Mouse (Mus musculus) splenic B cell, adult 2 months (primary cell): ENCODE measurements around the gene 4930467E23Rik.
"Not testable (repeated sequence)": the region's sequence is repeated elsewhere in the genome, so short reads cannot be mapped to it uniquely, and the experiment has no call there.

ENCODE experiments used
- DNase-seq: peaks from one replicate; pipeline ENCODE4 v3.0.0-alpha.2; 2011; ENCODE audit warnings: low read depth, low spot score
- H3K27me3 ChIP-seq: 2 replicates; pipeline ENCODE4 v1.6.1; 2012; ENCODE audit warnings: mild to moderate bottlenecking, low read length, moderate library complexity, mixed read lengths; ENCODE audit not compliant: control insufficient read depth, poor library complexity, insufficient read depth, severe bottlenecking
- H3K36me3 ChIP-seq: 2 replicates; pipeline ENCODE4 v1.6.1; 2012; ENCODE audit warnings: mild to moderate bottlenecking, low read length, moderate library complexity, mixed read lengths; ENCODE audit not compliant: control insufficient read depth, poor library complexity, insufficient read depth, severe bottlenecking

Gene 4930467E23Rik

DNA sequence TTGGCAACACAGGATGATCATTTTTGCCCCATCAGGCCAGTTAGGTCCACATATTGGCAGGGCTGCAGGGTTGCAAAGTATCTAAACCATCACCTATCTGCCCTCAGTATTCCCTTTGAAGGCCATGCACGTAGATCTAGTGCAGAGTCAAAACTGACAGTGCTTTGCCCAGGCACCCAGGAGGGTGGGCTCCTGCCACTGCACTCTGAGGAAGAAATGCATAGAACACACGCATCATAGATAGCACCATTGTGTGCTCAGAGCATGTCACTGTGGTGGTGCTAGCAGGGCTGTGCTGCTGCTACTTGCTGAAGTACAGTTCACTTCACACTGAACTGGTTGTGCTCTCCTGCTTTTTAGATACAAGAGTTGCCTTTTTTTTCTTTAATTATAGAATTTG is at the start of gene 4930467E23Rik:
Gene 4930467E23Rik (plus strand): TSS at position 301 of the 400 bp plus-strand sequence.
- H3K36me3 ChIP-seq, DNase-seq, H3K27me3 ChIP-seq: not testable (repeated sequence)

- H3K27me3 ChIP-seq, H3K36me3 ChIP-seq, DNase-seq: not testable (repeated sequence)
Observed at GRCm38 (mm10) chr8:19682311-19682710, 47.1 kb upstream of the 4930467E23Rik start.

GRCm38 (mm10) chr8:19685476-19685875 is 43.9 kb upstream of the 4930467E23Rik start:
- DNase-seq, H3K36me3 ChIP-seq, H3K27me3 ChIP-seq: not testable (repeated sequence)

GRCm38 (mm10) chr8:19688802-19689525 is 40.4 kb upstream of the 4930467E23Rik start:
- not testable (repeated sequence) for H3K36me3 ChIP-seq, DNase-seq, H3K27me3 ChIP-seq

GRCm38 (mm10) chr8:19689745-19690144 is 39.6 kb upstream of the 4930467E23Rik start:
- H3K27me3 ChIP-seq, H3K36me3 ChIP-seq, DNase-seq: not testable (repeated sequence)

GRCm38 (mm10) chr8:19691421-19691820 is 38.0 kb upstream of the 4930467E23Rik start:
- DNase-seq, H3K36me3 ChIP-seq, H3K27me3 ChIP-seq: not testable (repeated sequence)

DNA sequence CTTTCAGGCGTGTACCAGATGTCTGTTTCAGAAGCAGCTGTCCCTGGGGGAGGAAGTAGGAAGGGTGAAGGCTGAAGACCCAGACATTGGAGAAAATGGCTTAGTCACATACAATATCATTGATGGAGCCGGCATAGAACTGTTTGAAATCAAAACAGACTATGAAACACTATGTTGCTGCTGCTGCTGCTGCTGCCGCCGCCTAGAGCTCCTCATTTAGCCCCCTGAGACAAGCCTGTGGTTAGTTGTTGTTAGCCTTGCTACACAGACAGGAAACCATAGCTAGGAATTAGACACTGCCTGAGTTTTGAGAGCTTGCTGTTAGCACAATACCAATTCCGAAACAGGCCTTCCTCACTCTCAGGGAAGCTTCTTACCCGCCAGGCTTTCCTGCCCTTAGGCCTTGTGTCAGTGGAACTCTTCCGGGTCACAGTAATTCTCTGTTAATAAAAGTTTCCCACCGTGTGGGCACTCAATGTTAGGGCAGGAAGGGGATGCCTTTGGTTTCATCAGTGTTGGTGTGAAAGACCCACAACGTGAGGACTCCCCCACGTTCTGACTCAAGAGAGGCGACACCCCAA is 31.8 kb upstream of the 4930467E23Rik start:
- not testable (repeated sequence) for DNase-seq, H3K27me3 ChIP-seq, H3K36me3 ChIP-seq

DNA sequence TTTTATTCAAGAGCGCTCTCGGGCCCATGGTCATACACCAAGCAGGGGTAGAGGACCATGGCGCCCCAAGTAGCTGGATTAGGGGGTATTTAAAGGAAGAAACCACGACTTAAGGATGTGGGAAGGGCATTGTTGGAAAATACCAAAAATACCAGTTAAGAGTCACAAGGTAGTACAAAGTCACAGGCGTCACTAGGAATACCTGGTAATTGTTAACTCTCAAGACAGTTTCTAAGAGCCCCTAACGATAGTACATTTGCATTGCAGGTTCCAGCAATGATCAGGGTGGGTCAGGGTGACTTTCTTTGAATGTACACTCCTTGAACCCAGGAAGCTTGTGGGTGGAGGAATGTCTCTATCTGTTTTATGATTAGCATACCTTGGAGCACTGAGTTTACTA is 31.3 kb upstream of the 4930467E23Rik start:
- H3K27me3 ChIP-seq, DNase-seq, H3K36me3 ChIP-seq: not testable (repeated sequence)

- H3K27me3 ChIP-seq, H3K36me3 ChIP-seq: not testable (repeated sequence)
- peak; percentile 9 for DNase-seq
Observed at GRCm38 (mm10) chr8:19698722-19699121, 30.7 kb upstream of the 4930467E23Rik start.

GRCm38 (mm10) chr8:19701326-19701725 is 28.1 kb upstream of the 4930467E23Rik start:
- not testable (repeated sequence) for H3K36me3 ChIP-seq, H3K27me3 ChIP-seq, DNase-seq

DNA sequence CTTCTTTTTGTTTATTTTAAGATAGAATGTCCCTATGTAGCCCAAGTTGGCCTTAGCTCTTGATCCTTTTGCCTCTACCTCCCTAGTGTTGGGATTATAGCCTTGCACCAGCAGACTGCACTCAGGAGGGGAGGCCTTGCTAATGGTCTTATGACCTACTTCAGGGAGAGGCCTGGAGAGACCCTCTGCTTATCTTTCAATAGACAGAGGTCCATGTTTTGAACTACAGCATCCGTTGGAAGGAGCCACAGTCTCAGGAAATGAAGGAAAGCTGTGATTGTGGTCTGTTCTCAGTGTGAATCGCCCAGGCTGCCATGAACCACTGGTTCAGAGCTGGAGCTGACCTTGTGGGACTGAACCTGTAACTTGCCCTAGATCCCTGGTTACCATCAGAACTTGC is 27.1 kb upstream of the 4930467E23Rik start:
- H3K36me3 ChIP-seq, H3K27me3 ChIP-seq, DNase-seq: not testable (repeated sequence)

GRCm38 (mm10) chr8:19702972-19703709 is 26.2 kb upstream of the 4930467E23Rik start:
- DNase-seq: peak; percentile 67
- H3K27me3 ChIP-seq, H3K36me3 ChIP-seq: not testable (repeated sequence)

- not testable (repeated sequence) for H3K27me3 ChIP-seq, DNase-seq, H3K36me3 ChIP-seq
Observed at GRCm38 (mm10) chr8:19703906-19704305, 25.5 kb upstream of the 4930467E23Rik start.

- not testable (repeated sequence) for H3K27me3 ChIP-seq, H3K36me3 ChIP-seq, DNase-seq
Observed at GRCm38 (mm10) chr8:19704441-19705215, 24.7 kb upstream of the 4930467E23Rik start.

DNA sequence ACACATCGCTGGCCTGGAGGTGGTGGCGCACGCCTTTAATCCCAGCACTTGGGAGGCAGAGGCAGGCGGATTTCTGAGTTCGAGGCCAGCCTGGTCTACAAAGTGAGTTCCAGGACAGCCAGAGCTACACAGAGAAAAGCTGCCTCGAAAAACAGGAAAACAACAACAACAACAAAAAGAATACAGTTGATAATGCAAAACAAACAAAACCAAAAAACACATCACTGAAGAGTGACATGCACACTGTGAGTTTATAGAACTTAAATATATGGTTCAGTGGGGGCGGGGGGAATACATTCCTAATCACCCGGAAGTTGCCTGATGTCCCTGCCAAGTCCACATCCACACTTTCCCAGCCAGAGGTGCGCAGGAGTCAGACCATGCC is 24.2 kb upstream of the 4930467E23Rik start:
- DNase-seq, H3K27me3 ChIP-seq, H3K36me3 ChIP-seq: not testable (repeated sequence)
